Mouse (Mus musculus) spleen, postnatal 14 days (tissue): ENCODE data around the gene Lyve1.
A peak's percentile ranks its signal among the peaks of the same experiment; 100 is the strongest.
"Not testable (repeated sequence)": the region's sequence is repeated elsewhere in the genome, so short reads cannot be mapped to it uniquely, and the experiment has no call there.

ENCODE experiments used
- DNase-seq, 2 experiments: peaks; one replicate each; pipeline ENCODE4 v3.0.0; 2021 to 2022; ENCODE audit warnings: low spot score in 2 of 2

Lyve1 gene

DNA sequence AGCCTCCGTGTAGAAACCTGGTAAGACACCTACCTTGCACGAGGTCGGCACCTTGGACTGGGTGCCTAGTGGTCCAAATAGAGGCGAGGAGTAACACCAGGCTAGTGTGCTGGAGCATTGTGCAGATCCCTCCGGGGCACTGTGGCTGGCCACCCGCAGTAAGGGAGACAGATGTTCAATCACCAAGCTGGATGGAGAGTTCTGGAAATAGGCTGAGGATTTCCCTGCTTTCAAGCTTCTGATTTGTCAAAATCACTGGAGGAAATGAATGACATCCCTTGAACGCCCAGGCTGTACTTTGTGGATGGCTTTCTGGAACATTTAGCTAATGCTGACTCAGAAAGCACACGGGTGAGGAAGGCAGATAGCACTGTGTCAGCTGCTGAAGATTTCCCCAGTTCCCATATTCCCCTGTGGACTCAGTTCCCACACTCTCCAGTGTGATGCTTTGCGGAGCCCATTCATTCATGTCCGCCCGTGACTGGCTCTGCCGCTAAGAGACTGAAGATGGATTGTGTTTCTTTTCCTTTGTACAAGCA is at the start of gene Lyve1:
Lyve1 (minus strand) TSS at position 489 of the 539 bp plus-strand sequence.
- DNase-seq = no peak

DNA sequence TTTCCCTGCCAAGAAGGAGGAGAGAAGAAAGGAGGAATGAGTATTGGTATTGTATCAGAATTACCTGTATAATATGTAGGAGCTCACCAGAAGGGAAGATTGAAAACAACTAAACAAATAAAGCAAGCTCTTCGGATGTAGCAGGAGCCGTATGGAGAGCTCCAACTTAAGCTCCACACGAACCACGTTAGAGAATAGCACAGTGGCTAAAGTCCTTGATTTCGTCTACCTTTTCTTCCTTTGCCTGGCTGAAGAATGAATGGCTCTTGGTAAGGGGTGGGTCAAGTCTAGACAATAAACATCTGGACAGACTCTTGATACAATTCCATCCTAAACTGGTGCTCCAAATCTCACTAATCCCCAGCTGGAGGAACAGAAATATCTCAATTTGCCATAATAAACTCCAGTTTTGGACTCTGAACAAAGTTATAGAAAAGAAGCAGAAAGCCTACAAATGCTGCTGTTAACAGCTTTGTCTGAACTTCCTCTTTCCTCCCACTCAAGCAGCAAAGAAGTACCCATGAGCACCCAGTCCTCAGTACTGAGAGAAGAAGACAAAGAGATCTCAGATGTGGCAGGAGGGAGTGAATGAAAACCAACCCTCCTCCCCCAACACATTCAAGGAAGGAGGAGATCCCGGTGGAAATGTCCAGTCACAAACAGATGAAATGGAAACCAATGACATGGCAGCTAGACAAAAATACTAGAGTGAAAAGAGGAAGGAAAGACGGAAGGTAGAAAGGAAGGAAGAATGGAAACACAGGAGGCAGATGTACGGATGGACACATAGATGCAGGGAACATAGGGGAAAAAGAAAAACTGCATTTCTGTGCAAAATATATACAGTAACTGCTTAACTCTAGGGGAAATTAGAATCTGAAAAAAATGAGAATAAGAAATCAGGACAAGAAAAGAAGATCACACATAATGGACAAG is 45.4 kb upstream of the Lyve1 start:
- DNase-seq = no peak

DNA sequence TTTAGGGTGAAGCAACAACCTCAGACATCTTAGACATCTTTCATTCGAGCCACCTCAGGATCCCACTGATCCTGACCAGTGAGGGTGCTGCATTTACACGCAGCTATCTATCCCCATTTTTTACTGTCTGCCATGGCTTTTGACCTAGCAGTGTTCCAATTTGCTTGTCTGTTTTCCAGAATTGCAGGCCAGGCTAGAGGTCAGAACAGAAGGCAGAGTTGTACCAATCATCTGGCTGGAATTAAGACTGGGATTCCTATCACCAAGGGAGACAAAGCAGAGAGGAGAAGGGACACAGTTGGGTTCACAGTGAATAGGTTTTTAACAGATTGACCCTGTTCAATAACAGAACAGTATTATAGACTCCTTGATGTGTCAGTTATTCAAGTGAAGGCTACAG is 43.5 kb upstream of the Lyve1 start:
- no peak for DNase-seq

DNA sequence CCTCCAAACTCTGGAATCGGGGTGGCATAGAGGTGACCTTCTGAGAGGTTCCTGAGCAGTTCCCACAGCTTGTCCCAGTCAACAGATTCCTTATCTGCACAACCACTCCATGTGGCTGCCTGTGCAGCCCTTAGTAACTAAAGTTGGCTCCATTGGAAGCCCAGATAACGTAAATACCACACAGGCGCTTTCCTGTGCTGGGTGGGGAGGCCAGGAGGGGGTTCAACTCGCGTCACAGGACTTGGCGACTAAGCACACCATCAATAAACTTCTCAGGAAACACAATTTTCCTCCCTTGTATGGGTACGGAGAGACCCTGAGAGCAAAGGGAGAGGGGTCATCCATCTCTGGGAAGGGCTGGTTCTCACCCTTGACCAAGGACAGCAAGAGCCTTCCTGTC is 40.2 kb upstream of the Lyve1 start:
- no peak for DNase-seq

DNA sequence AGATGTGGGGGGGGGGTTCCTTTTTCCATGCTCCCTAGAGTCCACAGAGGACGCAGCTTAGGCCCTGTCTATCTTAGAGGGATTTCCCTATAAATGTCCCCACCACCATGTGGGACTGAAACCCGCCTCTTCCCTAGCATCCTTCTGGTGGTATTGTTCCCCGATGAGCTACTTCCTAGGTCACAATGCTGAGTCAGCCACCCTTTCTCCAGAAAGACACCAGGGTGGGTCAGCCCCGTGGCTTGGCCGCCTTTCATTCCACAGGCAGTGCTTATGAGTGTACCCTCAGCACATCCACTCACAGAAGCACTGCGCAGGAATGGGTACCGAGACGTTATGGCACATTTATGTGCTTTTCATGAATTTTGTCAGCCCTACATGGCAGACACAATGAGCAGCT is 34.2 kb upstream of the Lyve1 start:
- DNase-seq = no peak

DNA sequence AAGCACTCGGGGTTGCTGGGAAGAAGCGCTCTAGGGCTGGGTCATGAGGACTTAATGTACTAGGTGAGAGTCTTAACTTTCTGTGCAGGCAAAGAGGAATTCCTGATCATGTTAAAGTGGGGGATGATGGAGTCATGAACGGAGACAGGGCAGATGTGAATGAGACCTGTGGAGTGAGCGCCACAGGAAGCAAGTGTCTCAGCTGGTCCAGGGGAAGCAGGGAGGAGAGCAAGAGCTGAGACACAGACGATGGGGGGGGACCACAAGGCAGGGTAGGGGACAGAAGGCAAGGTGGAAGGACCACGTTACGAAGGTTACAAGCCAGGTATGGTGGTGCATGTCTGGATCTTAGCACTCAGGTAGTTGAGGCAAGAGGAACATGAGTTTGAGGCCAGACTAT is 33.4 kb upstream of the Lyve1 start:
- no peak for DNase-seq

DNA sequence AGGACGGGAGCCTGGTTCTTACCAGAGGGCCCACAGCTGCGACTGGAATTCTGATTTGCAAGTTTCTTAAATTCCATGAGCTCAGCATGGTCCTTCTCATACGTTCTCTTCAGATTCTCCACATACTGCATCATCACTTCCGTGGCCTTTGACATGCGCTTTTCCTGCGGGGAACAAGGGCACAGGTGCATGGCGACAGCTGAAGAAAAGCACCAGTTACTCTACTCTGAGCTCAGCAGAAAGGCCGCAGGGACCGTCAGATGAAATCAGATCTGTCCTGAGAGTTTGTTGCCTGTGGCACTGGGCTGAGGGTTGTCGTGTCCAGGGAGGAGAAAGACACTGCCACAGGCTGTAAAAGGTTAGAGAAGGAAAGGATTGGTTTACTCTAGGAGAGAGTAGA is 32.7 kb upstream of the Lyve1 start:
- not testable (repeated sequence) for DNase-seq

DNA sequence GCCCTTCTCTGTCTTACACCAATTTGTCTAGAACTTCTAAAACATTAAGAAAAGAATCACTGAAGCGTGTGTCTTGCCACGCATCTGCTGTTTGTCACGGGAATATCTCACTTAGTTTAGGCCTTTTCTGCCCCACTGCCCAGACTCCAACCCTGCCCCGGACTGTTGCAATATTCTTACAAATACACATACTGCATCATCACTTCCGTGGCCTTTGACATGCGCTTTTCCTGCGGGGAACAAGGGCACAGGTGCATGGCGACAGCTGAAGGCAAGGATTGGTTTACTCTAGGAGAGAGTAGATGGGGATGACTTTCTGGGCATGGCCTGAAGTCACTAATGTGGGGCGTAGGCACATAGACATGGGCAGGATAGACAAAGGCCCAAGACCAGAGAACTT is 31.6 kb upstream of the Lyve1 start:
- no peak for DNase-seq

DNA sequence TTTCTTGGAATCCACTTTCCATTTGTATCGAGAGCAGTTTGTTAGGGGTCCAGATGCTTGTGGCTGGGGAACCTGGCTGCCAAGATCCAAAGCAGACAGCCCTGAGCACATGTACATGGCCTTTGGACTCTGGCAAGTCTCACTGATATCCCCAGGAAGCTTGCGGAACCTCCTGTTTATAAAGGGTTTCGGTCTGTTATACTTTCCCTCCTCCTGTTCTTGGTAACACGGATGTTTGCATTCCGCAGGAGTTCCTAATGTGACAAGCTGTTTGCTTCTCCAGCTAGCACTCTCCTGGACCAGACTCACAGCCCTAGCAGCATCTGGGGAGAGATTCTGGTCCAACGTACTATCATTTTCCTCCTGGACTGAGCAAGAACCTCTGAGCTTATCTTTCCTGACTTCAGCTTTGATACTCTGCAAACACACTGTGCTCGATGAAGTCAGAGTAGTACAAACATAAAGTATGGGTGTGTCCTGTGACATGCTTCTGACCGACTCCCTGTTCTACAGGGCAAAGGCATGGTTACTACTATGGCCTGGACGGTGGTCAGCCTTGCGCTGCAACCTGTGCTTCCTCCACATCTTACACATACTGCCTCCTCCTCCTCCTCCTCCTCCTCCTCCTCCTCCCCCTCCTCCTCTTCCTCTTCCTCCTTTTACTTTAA is 31.0 kb upstream of the Lyve1 start:
- DNase-seq = no peak

DNA sequence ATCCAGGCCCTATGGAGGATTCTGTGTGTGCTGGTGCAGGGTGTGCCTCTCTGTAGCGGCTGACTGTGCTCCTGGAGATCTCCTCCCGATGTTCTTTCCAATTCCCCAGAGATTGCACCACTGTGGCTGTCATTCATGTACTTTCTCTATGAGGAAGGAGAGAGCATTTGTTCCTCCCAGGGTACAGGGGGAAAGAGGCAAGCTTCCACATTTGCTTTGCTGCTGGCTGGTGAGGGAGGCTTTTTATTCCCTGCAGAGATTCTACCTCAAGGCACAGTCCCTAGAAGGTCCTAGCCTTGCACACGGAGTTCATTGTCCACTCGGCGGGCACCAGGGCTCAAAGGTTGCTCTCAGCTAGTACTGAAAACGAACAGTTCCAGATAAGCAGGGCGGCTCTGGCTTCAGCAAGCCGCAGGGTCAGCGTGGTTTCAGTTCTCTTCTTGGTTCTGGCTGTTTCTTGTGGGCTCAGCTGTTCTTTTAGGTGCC is 28.5 kb upstream of the Lyve1 start:
- peak in 1 of 2 experiments; percentile 23 for DNase-seq

DNA sequence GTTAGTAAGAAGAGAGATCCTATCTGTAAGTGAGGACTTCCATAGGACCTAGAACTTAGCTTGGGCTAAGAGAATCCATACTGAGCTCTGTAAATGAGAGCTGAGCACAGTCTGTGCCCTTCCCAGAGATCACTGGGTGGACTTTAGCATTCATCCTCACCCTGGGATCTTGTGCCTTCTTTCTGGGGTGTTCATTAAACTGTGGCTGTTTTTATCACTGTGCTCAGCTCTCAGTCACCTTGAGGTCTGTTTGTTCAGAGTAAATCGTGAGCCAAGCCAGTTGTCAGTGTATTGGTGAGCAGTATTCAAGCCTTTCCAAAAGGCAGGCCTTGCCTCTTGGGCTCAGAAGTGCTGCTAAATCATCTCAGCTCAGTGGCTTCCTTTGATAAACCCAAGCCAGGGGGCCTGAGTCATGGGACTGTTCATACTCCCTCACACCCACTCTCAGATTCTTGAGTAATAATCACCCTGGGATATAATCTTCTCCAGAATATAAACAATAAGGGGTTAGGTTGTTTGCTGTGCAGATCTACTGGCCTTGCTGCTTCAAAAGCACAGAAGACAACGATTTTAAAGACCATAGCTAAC is 18.8 kb upstream of the Lyve1 start:
- no peak for DNase-seq

DNA sequence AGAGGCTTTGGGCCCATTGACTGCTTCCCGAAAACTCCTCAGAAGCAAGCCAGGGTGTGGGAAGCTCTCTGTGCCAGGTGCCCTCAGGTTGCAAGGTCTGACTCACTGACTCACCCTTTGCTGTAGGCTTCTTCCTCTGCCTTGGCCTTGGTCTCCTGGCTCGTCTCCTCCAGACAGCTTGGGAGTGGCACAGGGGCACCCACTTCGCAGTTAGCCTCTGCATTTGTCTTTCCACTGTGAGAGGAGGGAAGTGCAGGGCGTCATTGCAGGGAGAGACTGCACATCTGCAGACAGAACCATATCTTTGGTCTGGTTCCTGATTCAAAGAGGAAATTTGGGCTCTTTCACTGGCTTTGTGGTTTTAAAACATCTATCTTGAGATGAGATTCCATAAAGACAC is 15.0 kb upstream of the Lyve1 start:
- no peak for DNase-seq

DNA sequence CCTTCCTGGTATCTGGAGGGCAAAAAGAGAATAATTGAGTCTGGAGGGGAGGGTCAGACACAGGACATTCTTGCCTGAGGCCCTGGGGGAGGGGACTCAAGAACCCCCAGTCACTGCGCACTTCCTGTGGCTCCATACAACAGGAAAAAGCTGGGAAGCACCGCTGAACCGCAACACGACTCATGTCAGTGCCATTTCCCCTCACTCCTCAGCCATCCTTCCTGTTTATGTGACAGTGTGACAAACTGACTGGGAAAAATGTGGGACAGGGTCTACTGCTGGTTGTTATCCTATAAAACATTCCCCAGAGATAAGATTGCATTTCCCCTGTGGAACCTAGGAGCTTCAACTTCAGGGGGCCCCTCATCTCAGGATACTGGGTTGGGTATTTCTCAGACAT is 13.9 kb upstream of the Lyve1 start:
- no peak for DNase-seq

DNA sequence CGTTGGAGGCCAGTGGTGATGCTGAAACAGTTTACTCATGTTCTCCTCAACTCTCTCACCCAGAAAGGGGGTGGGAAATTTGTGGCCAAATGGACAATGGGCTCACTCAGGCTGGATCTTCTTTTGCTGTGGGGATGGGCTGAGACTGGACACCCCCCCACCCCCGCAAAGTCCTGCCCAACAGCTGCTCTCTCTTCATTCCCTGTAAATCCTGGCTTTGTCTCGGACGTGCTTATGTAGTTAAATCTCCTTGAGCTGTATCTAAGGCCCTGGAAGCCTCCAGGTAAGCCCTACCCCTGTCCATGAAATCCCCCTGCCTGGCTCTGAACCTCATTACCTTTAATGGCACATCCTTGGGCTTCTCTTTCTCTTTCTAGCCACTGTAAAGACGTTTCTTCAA is 5.8 kb upstream of the Lyve1 start:
- no peak for DNase-seq

DNA sequence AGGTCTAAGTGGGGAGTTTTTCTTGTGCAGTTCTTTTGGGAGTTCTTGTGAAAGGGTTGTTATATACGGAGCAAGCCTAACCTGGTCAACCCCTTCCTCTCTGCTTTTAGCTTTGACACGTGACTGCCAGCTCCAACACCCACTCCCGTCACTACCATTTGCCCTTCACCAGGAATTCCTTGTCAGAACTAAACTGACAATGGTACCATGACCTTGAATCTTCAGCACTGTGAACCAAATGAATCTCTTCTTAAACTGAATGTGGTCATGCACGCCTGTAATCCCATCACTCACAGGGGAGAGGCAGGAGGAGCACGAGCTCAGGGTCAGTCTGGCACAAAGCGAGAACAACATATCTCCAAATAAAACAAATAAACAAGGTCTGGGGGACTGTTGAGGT is 4.1 kb upstream of the Lyve1 start:
- no peak for DNase-seq

DNA sequence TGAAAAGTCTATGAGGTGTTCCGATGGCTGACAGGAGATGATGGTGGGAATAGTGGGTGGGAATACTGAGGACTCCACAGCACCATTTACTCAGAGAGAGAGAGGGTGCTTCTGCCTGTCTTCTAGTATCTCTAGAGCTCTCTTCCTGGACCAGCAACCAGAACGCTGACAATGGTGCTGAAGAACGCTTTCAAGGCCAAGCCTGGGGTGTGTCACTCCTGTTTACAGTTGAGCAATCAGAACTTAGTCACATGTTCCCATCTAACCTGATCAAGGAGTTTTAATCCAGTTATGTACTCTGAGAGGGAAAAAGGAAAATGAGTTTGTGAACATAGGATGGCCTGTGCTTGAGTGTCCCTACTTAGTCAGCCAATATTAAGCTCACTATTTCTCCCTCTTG is 3.0 kb upstream of the Lyve1 start:
- DNase-seq = no peak

DNA sequence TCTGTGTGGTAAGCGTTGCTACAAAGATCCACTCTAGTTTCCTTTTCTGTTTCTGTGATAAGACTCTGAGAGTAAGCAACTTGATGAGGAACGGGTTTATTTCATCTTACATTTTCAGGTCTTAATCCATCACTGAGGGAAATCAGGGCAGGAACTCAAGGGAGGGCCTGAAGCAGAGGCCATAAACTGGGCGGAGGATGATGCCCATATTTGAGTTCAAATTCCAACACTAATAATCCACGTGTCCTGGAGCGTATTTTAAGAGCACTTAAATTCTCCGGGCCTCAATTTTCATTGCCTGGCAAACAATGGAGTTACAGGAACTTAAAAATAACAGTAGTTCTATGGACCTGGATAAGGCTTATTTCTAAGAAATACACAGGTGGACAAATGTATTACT is 2.5 kb upstream of the Lyve1 start:
- DNase-seq = no peak

DNA sequence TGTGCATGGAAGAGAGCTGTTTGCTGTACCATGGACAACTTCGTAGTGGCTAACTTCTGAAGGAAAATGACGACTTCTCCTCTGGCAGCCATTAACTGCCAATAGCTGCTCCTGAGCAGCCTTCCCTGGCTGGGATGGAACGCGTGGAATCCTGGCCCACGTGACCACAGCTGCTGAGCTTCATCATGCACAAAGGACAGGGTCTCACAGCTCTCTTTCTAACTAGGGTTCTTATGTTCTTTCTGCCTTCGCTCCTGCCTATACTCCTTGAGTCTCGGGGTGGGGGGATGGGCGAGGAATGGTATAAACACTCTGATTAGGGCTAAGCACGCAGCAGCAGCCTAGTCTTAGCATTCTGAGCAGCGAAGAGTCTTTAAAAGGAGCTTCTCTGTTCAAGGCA is 2.0 kb upstream of the Lyve1 start:
- DNase-seq = no peak

DNA sequence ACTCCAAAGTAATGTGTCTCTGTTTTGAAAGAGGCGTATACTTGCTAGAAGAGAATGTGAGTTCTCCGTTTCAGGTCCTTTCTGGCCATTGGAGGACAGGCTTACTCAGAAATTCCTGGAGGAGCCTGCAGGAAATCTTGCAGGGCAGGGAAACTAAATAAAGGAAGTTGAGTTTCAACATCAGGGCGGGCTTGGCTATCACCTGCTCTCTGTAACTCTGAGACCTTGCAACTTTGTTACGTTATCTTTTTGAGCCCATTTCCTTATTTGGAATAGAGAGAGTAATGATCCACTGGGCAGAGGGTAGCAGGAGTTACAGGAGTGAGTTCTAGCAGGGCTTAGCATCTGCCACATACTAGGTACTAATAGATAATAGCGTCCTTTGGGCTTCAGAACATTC is 2.9 kb downstream of the Lyve1 start:
- DNase-seq = no peak

DNA sequence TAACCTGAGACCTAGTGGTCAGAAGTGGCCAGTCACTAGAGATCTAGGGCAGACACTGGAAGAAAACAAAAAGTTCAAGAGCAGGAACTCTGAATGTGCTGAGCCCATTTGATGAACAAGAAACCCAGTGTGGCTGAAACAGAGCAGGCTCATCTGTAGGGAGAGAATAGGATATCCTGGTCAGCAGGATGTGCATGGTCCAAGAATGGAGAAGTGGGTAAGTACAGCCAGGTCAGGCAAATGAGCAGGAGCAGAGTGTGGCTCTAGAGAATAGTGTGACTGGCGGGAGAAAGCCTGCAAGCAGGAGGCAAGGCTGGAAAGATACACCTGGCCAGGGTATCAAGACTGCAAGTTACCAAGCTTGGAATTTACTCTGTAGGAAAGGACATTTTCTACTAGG is 7.4 kb downstream of the Lyve1 start:
- no peak for DNase-seq

DNA sequence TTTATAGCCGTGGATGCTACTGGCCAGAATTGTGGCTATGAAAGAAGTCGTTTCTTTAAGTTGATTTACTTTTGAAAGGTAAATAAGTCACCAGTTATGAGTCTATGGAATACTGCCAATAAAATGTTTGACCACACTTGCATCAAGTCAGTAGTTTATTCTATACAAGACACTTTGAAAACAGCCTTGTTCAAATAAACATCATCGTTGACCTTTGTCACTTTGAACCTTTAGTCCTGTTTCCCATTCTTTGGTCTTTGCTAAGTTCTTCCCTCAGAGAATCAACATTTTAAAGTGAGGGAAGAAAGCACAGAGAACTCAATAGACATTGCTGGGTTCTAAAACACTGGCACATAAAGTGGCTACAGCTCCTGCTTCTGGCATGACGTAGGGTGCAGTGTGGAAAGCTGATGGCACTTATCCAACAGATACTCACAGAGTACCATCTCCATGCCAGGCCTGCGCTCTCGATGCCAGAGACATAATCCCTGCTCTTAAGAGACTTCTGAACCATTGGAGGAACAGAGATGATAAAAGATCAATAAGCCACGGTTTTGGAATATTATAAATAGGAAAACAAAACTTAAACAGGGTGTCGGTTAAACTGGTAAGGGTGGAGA is 8.0 kb downstream of the Lyve1 start:
- DNase-seq = no peak

DNA sequence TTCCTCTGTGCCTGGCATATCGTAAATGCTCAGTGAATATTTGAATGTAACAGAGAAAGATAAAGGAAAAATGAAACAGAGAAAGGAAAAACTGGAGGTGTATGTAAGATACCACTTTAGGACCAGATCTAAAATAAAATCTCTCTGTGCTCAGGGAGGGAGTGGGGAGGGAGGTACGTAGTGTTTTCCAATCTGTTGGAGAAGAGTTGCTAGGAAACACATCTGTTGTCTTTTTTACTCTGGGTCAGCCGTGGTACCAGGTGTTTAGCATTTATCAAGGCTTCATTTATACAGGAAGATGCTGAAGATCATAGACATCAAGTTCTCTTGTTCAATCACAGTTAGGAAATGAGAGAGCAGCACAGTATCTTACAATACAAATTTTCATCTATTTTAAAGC is 8.5 kb downstream of the Lyve1 start:
- no peak for DNase-seq
